Mouse (Mus musculus): ENCODE results near the gene Nup35.

Gene Nup35

DNA sequence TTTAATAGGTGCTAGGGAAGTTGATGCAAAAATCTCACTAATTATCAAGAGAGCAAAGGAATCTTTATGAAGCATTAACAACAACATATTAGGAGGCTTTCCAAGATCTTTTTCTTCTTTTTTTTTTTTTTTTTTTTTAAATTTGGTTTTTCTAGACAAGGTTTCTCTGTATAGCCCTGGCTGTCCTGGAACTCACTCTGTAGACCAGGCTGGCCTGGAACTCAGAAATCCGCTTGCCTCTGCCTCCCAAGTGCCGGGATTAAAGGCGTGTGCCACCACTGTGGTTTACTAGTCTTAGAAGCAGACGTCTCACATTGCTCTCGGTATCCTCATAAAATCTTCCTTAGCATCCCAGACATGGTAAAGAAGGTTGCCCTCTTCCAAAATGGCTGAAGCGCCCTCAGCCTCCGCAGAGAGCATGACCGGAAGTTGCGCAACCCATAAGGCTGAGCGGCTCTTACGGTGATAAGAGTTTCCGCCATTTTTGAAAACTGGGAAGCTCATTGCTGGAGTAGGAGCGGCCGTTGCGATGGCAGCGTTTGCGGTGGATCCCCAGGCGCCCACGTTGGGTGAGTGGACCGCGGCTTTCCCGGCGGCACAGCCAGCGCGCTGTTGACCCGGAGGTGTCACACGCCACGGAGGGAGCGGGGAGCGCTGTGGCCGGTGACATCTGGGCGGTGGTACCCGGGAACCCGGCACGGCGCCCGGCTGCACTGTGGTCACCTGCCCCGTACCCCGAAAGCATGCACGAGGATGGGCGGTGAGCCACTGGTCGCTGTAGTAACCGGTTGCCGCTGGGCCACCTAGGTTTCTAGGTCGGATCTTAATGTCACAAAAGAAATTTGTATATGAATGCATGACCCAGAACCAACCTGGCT is 21.6 kb downstream of the Nup35 start:
- DNase-seq (ENCODE audit: low spot score in 2 of 2) = peak; percentile 91

DNA sequence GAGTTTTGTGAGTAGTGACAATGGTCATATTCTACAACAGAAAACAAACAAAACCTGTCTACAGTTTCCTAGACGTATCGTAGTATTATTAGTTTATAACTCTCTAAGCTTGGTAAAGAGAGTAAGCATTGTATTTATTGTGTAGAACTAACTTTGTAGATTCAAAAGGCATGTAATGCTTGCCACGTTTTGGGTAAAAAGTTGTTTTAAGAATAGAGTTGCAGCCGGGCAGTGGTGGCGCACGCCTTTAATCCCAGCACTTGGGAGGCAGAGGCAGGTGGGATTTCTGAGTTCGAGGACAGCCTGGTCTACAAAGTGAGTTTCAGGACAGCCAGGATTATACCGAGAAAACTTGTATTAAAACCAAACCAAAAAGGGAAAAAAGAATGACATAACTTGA is 22.4 kb downstream of the Nup35 start:
- DNase-seq (ENCODE audit: low spot score in 2 of 2) = peak in 1 of 2 experiments; percentile 23

DNA sequence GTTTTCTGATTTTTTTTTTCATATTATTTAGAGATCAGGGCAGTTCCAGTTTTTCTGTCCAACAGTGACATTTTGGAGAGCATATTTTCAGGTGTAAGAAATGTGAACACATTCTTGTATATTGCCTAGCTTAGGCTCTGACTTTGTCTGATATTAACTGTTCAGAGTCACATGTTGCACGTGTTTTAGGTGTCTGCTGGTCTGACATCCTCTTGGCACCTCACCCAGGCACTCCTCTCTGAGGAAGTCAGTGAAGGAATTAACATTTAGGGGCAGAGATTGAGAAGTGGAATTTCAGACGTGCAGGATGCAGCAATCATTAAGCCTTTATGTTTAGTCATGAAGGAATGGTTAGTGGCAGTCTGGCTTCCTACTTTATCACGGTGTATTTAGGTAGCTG is 22.8 kb downstream of the Nup35 start:
- no peak for DNase-seq (ENCODE audit: low spot score in 2 of 2)

DNA sequence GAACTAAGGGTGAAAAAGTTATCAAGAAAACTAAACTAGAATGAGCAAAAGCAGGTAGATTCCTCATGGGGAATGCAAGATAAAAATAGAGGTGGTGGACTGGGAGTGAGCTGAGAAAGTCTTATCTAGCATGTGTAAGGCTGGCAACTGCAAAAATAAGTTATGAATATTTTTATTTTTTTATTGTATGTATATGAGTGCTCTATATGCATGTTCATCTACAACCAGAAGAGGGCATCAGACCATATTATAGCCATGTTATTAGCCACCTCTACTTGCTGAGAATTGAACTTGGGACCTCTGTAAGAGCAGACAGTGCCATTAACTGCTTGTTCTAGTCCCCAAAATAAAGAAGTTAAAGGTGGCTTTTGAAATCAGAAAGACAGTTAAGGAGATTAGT is 44.4 kb downstream of the Nup35 start:
- no peak for DNase-seq (ENCODE audit: low spot score in 2 of 2)

DNA sequence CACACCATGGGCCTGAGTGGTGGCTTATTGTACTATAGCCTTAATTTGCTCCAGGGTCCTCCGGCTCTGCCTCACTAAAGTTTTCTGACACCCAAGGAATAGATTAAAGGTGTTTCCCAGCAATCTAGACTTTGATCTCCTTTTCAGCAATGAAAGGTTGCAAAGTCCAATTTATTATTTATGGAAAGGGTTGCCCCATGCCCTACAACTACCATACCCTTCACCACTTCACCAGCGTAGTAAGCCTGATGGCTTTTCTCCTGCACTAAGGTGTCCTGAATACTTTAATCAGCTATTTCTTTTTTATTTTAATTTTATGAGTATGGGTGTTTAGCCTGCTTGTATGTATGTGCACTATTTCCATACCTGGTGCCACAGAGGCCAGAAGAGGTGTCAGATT is 45.6 kb downstream of the Nup35 start:
- no peak for DNase-seq (ENCODE audit: low spot score in 2 of 2)

DNA sequence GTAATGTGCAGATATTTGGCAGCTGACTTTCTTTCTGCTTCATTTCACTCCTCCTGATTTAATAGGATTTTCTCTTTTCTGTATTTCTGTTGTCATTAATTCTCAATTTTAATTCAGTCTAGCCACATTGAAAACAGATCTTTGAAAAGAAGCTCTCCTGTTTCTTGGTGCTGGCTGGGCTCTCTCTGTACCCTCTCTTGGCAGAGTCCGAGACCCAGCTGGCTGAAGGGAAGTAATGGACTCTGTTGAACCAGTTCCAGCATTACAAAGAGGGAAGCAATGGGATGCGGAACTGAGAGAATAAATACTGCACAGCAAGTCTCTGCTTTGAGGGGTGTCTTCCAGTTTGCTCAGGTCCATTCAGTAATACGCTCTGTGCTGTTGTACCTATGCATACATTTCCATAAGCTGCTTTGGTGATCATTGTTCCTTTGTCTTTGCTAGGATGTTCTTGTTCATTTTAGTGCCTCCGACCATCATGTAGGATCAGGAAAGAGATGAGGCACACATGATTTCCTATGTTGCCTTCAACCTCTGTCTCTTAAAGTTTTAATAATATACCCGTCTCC is 50.4 kb downstream of the Nup35 start:
- DNase-seq (ENCODE audit: low spot score in 2 of 2) = no peak

DNA sequence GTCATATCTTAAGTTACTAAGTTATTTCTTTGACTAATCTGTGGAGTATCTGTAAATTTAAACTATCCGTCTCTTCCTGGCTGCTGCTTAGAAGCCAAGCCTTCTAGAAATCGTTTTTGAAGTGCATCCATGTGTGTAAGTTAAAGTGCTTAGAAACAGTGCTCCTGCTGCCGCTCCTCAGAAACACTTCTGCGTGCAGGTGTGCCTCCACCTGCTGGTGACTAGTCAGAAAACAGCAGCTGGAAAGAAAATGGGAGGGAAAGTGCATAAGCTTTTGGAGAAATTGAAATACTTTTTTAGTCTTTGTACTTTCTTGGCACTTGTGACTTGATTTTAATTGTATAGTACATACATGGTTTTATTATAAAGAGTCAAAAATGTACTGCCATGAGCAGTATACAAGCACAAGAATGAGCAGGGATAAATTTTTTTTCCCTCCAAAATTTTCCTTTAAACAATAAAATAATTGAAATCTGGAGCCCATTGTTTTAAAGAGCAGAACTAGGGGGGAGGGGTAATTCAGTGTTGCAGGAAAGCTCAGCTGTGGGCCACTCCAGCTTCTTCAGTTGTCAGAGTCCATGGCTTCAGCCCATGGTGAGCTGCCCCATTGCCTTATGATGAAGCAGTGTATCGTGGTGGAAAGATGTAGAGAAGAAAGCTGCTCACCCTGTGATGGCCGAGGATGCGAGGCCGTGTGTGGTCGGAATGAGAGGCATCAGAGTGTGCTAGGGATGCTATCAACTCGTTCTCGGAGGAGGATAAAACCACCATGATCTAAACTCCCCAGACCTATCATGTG is 53.0 kb downstream of the Nup35 start:
- no peak for DNase-seq (ENCODE audit: low spot score in 2 of 2)

DNA sequence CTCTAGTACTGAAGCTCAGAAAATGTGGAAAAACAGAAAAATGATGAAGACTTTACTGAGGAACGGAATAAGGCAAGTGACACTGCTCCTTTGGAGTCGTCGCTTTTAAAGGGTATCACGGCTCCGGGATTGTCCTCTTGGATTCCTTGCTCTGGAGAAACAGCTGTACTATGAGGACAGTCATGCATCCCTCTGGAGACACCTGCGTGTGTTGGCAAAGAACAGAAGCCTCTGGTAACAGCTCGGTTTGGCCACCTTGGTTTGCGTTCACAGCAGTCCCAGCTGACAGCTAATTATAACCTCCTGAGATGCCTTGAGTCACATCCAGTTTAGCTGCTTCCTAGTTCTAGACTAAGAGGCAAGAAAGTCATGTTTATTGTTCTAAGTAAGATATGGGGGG is 61.8 kb downstream of the Nup35 start:
- DNase-seq (ENCODE audit: low spot score in 2 of 2) = no peak

DNA sequence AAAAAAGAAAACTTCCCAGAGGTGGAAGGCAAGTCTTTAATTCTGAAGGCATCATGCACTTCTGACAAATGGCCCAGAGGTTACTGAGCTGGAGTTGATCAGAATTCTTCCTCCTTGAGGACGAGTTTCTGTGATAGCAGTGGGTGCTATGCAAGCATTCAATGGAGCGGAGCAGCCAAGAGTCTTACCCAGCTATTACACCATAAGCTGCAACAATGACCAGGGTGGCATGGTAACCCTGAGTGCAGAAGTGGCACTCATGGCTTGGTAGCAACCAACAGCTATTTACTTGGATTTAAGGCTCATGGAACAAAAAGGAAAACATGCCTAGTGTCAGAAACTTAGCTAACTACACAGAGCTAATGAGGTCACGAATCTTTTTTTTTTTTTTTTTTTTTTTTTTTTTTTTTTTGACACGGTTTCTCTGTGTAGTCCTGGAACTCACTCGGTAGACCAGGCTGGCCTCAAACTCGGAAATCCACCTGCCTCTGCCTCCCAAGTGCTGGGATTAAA is 66.7 kb downstream of the Nup35 start:
- DNase-seq (ENCODE audit: low spot score in 2 of 2) = no peak

DNA sequence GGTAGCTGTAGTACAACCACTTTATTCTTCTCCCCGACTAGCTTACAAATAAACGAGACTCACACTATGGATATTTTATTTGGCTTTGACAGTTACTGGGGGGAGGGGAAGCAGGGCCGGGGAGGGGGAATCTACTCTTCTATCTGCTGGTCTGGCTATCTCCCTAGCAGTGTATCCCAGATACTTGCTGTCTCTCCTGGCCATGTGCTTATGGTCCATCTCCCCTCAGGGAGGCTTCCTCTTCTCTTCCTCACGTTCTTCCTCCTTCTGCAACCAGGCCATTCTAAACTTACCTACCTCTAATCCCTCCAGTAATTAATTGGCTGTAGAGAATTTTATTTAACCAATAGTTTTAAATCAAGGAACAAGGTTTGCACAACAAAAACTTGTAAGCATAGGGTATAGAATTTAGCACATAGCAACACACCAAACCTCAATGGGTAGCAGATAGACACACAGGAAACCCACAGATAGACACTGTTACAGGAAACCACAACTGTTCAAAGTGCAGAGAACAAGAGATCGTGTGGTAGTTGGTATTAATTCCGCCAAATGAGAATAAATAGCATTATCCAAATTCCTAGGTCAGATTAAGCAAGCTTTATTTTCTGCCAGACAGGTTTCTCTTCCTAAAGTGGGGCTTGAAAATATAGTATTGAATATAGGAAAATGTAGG is 67.5 kb downstream of the Nup35 start:
- no peak for DNase-seq (ENCODE audit: low spot score in 2 of 2)

DNA sequence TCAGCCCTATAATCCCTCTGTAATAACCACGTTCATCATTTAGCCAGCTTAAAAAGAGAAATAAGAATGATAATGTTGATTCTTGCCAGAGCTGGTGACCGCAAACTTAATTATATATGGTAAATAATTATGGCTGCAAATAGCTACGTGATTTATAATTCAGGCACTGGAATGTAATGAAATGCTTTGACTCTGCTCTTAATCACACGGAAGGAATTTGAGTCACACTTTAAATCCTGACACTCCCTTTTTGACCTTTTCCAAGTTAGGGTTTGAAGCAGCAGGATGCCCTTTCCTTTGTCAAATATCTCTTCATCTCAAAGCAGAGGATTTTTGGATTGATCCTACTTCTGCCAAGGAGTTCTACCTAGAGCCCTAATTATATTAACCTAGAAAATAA is 71.2 kb downstream of the Nup35 start:
- no peak for DNase-seq (ENCODE audit: low spot score in 2 of 2)

DNA sequence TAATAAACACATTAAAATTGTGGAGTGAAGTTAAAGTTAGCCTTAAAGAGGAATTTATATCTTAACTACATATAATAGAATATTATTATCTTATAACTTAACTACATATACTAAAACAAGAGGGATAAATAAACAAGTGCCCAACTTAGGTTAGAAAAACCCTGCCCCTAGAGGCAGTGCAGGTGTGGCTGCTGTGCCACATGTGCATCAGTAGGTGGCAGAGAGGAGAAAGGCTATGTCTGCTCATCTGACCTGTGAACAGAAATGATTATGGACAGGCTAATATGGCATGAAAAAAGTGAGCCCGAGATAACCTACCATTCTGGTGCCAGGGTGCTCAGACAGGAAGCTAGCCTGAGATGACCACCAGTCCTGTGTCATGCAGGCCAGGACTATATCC is 90.4 kb downstream of the Nup35 start:
- DNase-seq (ENCODE audit: low spot score in 2 of 2) = no peak

All from spleen, postnatal 10 days (tissue).